Mouse (Mus musculus): ENCODE measurements around the gene Zpbp.

DNA sequence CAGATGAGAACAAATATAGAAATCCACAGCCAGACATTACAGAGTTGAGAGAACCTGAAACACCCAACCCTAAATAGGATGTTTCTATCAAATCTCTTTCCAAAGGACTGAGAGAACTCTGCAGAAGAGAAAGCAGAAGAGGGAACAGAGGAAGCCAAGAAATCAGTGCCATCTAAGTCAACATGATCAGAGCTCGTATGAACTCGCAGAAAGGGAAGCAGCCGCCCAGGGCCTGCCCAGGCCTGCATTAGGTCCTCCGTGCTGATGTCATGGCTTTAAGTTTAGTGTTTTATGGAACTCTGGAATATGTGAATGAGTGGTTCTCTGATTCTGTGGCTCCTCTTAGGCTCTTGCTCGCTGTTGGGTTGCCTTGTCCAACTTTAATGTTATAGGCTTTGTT, 48.0 kb downstream of the Zpbp start:
- TF ChIP-seq CTCF (conservative IDR thresholded peaks at IDR 0.05; ENCODE audit: insufficient read depth, insufficient read length, low read depth, low read length) = no peak
- no peak for TF ChIP-seq POLR2A (IDR thresholded peaks at IDR 0.05; ENCODE audit: low read depth, low read length)
